Mouse (Mus musculus): ENCODE measurements at regions not wholly inside any gene's neighbourhood (a gene's known extent, or its start where the extent isn't known, plus 50 kb on each side); places are given as distances from the start of the nearest gene placed in this dataset.

GRCm38 (mm10) chr9:30723364-30724070 is 198.7 kb downstream of the Adamts15 start:
- DNase-seq = no peak
- H3K4me1 ChIP-seq (ENCODE audit: control insufficient read depth, insufficient read depth, low read length) = no peaks in the 10 kb centered on the region
- no peak overlapping the region for H3K4me3 ChIP-seq (replicated peaks; ENCODE audit: insufficient read depth, low read depth, low read length)
- TF ChIP-seq CTCF (IDR thresholded peaks at IDR 0.05; ENCODE audit: borderline replicate concordance, insufficient read depth, low read depth, low read length) = no peak
- H3K27me3 ChIP-seq (ENCODE audit: control insufficient read depth, insufficient read depth, low read length) = no peaks in the 10 kb centered on the region; the same call in 1 of the 2 replicates
- 88% methylated on average over 1 of the region's 1 CpGs for WGBS
- H3K27ac ChIP-seq (ENCODE audit: insufficient read depth, low read length) = no peak overlapping the region

GRCm38 (mm10) chr9:30721861-30722260 is 200.4 kb downstream of the Adamts15 start:
- no peak for DNase-seq
- H3K4me1 ChIP-seq (ENCODE audit: control insufficient read depth, insufficient read depth, low read length) = peaks cover 2% of the 10 kb centered on the region
- WGBS = 89% methylated on average over 4 of the region's 4 CpGs

GRCm38 (mm10) chr9:30716421-30717170 is 205.7 kb downstream of the Adamts15 start:
- WGBS = 10% methylated on average over 8 of the region's 8 CpGs

More at GRCm38 (mm10) chr9:30721861-30722260, 200.4 kb downstream of the Adamts15 start:
- no peaks in the 10 kb centered on the region; the same call in 1 of the 2 replicates for H3K27me3 ChIP-seq (ENCODE audit: control insufficient read depth, insufficient read depth, low read length)
- H3K27ac ChIP-seq (ENCODE audit: insufficient read depth, low read length) = no peak overlapping the region
- TF ChIP-seq POLR2A (IDR thresholded peaks at IDR 0.05; ENCODE audit: borderline replicate concordance, insufficient read depth, low read length) (no peak), CTCF (IDR thresholded peaks at IDR 0.05; ENCODE audit: borderline replicate concordance, insufficient read depth, low read depth, low read length) (no peak)
- H3K4me3 ChIP-seq (replicated peaks; ENCODE audit: insufficient read depth, low read depth, low read length) = no peak overlapping the region

GRCm38 (mm10) chr9:30710131-30710530 is 212.1 kb downstream of the Adamts15 start:
- no peaks in the 10 kb centered on the region for H3K27me3 ChIP-seq (ENCODE audit: control insufficient read depth, insufficient read depth, low read length)
- WGBS = 69% methylated on average over 5 of the region's 5 CpGs
- no peaks in the 10 kb centered on the region for H3K4me1 ChIP-seq (ENCODE audit: control insufficient read depth, insufficient read depth, low read length)
- DNase-seq = no peak
- no peak overlapping the region for H3K27ac ChIP-seq (ENCODE audit: insufficient read depth, low read length)
- no peak for TF ChIP-seq POLR2A (IDR thresholded peaks at IDR 0.05; ENCODE audit: borderline replicate concordance, insufficient read depth, low read length)
- TF ChIP-seq CTCF (IDR thresholded peaks at IDR 0.05; ENCODE audit: borderline replicate concordance, insufficient read depth, low read depth, low read length) = no peak
- H3K4me3 ChIP-seq (replicated peaks; ENCODE audit: insufficient read depth, low read depth, low read length) = no peak overlapping the region

More at GRCm38 (mm10) chr9:30716421-30717170, 205.7 kb downstream of the Adamts15 start:
- peak; percentile 18 to 53 for DNase-seq
- H3K27ac ChIP-seq (ENCODE audit: insufficient read depth, low read length) = no peak overlapping the region
- H3K4me1 ChIP-seq (ENCODE audit: control insufficient read depth, insufficient read depth, low read length) = peaks cover 4% of the 10 kb centered on the region
- H3K27me3 ChIP-seq (ENCODE audit: control insufficient read depth, insufficient read depth, low read length) = no peaks in the 10 kb centered on the region; the same call in 1 of the 2 replicates
- TF ChIP-seq CTCF (IDR thresholded peaks at IDR 0.05; ENCODE audit: borderline replicate concordance, insufficient read depth, low read depth, low read length) (no peak), POLR2A (IDR thresholded peaks at IDR 0.05; ENCODE audit: borderline replicate concordance, insufficient read depth, low read length) (no peak)
- H3K4me3 ChIP-seq (replicated peaks; ENCODE audit: insufficient read depth, low read depth, low read length) = no peak overlapping the region

GRCm38 (mm10) chr9:30699848-30700247 is 222.4 kb downstream of the Adamts15 start:
- WGBS = 48% methylated on average over 5 of the region's 5 CpGs
- Histone ChIP-seq H3K4me1 (ENCODE audit: control insufficient read depth, insufficient read depth, low read length) (no peaks in the 10 kb centered on the region), H3K27me3 (ENCODE audit: control insufficient read depth, insufficient read depth, low read length) (no peaks in the 10 kb centered on the region), H3K27ac (ENCODE audit: insufficient read depth, low read length) (no peak overlapping the region), H3K4me3 (replicated peaks; ENCODE audit: insufficient read depth, low read depth, low read length) (no peak overlapping the region)
- no peak for DNase-seq
- TF ChIP-seq CTCF (IDR thresholded peaks at IDR 0.05; ENCODE audit: borderline replicate concordance, insufficient read depth, low read depth, low read length) = no peak
- no peak for TF ChIP-seq POLR2A (IDR thresholded peaks at IDR 0.05; ENCODE audit: borderline replicate concordance, insufficient read depth, low read length)

GRCm38 (mm10) chr9:30697533-30697932 is 224.7 kb downstream of the Adamts15 start:
- Histone ChIP-seq H3K4me3 (replicated peaks; ENCODE audit: insufficient read depth, low read depth, low read length) (no peak overlapping the region), H3K27ac (ENCODE audit: insufficient read depth, low read length) (no peak overlapping the region), H3K27me3 (ENCODE audit: control insufficient read depth, insufficient read depth, low read length) (no peaks in the 10 kb centered on the region), H3K4me1 (ENCODE audit: control insufficient read depth, insufficient read depth, low read length) (no peaks in the 10 kb centered on the region)
- DNase-seq = no peak
- TF ChIP-seq POLR2A (IDR thresholded peaks at IDR 0.05; ENCODE audit: borderline replicate concordance, insufficient read depth, low read length) (no peak), CTCF (IDR thresholded peaks at IDR 0.05; ENCODE audit: borderline replicate concordance, insufficient read depth, low read depth, low read length) (no peak)
- 87% methylated on average over 1 of the region's 1 CpGs for WGBS

GRCm38 (mm10) chr9:30668095-30668494 is 241.2 kb downstream of the Snx19 start:
- Histone ChIP-seq H3K27ac (ENCODE audit: insufficient read depth, low read length) (no peak overlapping the region), H3K27me3 (ENCODE audit: control insufficient read depth, insufficient read depth, low read length) (no peaks in the 10 kb centered on the region), H3K4me1 (ENCODE audit: control insufficient read depth, insufficient read depth, low read length) (no peaks in the 10 kb centered on the region), H3K4me3 (replicated peaks; ENCODE audit: insufficient read depth, low read depth, low read length) (no peak overlapping the region)
- TF ChIP-seq CTCF (IDR thresholded peaks at IDR 0.05; ENCODE audit: borderline replicate concordance, insufficient read depth, low read depth, low read length) = no peak
- TF ChIP-seq POLR2A (IDR thresholded peaks at IDR 0.05; ENCODE audit: borderline replicate concordance, insufficient read depth, low read length) = no peak
- DNase-seq = no peak

- 91% methylated on average over 6 of the region's 6 CpGs for WGBS
- H3K27ac ChIP-seq (ENCODE audit: insufficient read depth, low read length) = no peak overlapping the region
- H3K27me3 ChIP-seq (ENCODE audit: control insufficient read depth, insufficient read depth, low read length) = no peaks in the 10 kb centered on the region
- DNase-seq = no peak
- no peaks in the 10 kb centered on the region for H3K4me1 ChIP-seq (ENCODE audit: control insufficient read depth, insufficient read depth, low read length)
- no peak for TF ChIP-seq POLR2A (IDR thresholded peaks at IDR 0.05; ENCODE audit: borderline replicate concordance, insufficient read depth, low read length)
- TF ChIP-seq CTCF (IDR thresholded peaks at IDR 0.05; ENCODE audit: borderline replicate concordance, insufficient read depth, low read depth, low read length) = no peak
- no peak overlapping the region for H3K4me3 ChIP-seq (replicated peaks; ENCODE audit: insufficient read depth, low read depth, low read length)
These were observed 235.5 kb downstream of the Snx19 start for GRCm38 (mm10) chr9:30662456-30662855.

Data from cerebellum, adult 2 months (tissue).